Mouse (Mus musculus) CH12.LX (cell line): ENCODE measurements around the gene C2cd3. TPM values are rescaled to one million over a fixed set of nuclear protein-coding genes. Genes with fewer than 3 reads are reported as not detected.

Experiments used
- DNase-seq: peaks from one replicate; pipeline ENCODE4 v3.0.0-alpha.2; 2013; ENCODE audit errors: extremely low read depth
- H3K27ac ChIP-seq: 2 replicates; pipeline ENCODE4 v1.5.1; 2012; ENCODE audit warnings: low read depth, mild to moderate bottlenecking, control low read depth, moderate library complexity; ENCODE audit not compliant: insufficient read depth
- H3K27me3 ChIP-seq: replicated peaks from 2 replicates; pipeline ENCODE3; 2012; ENCODE audit warnings: inconsistent platforms
- H3K36me3 ChIP-seq, 2 experiments: replicated peaks in 1 of 2; 2 replicates each; pipeline versions ENCODE3 to v1.6.1; 2012; ENCODE audit warnings: inconsistent platforms in 1 of 2, low read length in 1 of 2, mild to moderate bottlenecking in 1 of 2, mixed read lengths in 1 of 2, moderate library complexity in 1 of 2; ENCODE audit not compliant: control insufficient read depth in 1 of 2, insufficient read depth in 1 of 2
- H3K4me1 ChIP-seq, 2 experiments: 2 replicates each; pipeline ENCODE4 v1.6.1; 2012; ENCODE audit warnings: inconsistent platforms in 1 of 2, moderate library complexity in 1 of 2; ENCODE audit not compliant: insufficient read depth in 2 of 2, control insufficient read depth in 1 of 2
- H3K4me2 ChIP-seq: 2 replicates; pipeline ENCODE4 v1.6.1; 2012; ENCODE audit warnings: low read depth, mild to moderate bottlenecking, control low read depth; ENCODE audit not compliant: poor library complexity, insufficient read depth, severe bottlenecking
- H3K4me3 ChIP-seq, 3 experiments: fragments of 150-350 bp in 1 of 3; sonication (generic) in 1 of 3; replicated peaks in 1 of 3; 2 replicates each; pipeline versions ENCODE3 to v1.5.1; 2011 to 2012; ENCODE audit warnings: low read depth in 2 of 3, low read length in 2 of 3, mild to moderate bottlenecking in 2 of 3, moderate library complexity in 2 of 3, control low read depth in 1 of 3, improper control_type of control experiment in 1 of 3, inconsistent platforms in 1 of 3, mixed read lengths in 1 of 3; ENCODE audit not compliant: poor library complexity in 1 of 3
- H3K79me2 ChIP-seq: replicated peaks from 2 replicates; pipeline ENCODE4 v1.6.1; 2012; ENCODE audit warnings: mild to moderate bottlenecking, moderate library complexity; ENCODE audit not compliant: control insufficient read depth, poor library complexity, insufficient read depth, severe bottlenecking; ENCODE audit errors: extremely low read depth
- H3K9ac ChIP-seq: 2 replicates; pipeline ENCODE4 v1.6.1; 2012; ENCODE audit warnings: low read depth, mild to moderate bottlenecking, control low read depth, moderate library complexity; ENCODE audit not compliant: insufficient read depth
- H3K9me3 ChIP-seq: replicated peaks from 2 replicates; pipeline ENCODE3; 2012; ENCODE audit warnings: low read length, inconsistent platforms, mixed read lengths
- CHD1 ChIP-seq: IDR thresholded peaks from 2 replicates; pipeline ENCODE4 v1.6.1; 2012; ENCODE audit warnings: low read depth, low read length, improper control_type of control experiment, inconsistent platforms
- EP300 ChIP-seq: IDR thresholded peaks from 2 replicates; pipeline ENCODE4 v1.6.1; 2011; ENCODE audit warnings: low read length, improper control_type of control experiment
- ETS1 ChIP-seq: conservative IDR thresholded peaks from 2 replicates; pipeline ENCODE4 v1.6.1; 2012; ENCODE audit warnings: low read depth, mild to moderate bottlenecking, inconsistent platforms, low read length, improper control_type of control experiment, moderate library complexity
- HCFC1 ChIP-seq: IDR thresholded peaks from 2 replicates; pipeline ENCODE4 v1.6.1; 2012; ENCODE audit warnings: low read depth, mild to moderate bottlenecking, inconsistent platforms, low read length, improper control_type of control experiment
- IRF4 ChIP-seq: IDR thresholded peaks from 2 replicates; pipeline ENCODE4 v1.6.1; 2014; ENCODE audit warnings: low read depth, mild to moderate bottlenecking, inconsistent platforms, low read length, improper control_type of control experiment
- KAT2A ChIP-seq: IDR thresholded peaks from 2 replicates; pipeline ENCODE4 v1.6.1; 2012; ENCODE audit warnings: low read length, improper control_type of control experiment, inconsistent platforms; ENCODE audit not compliant: insufficient replicate concordance
- MXI1 ChIP-seq: IDR thresholded peaks from 2 replicates; pipeline ENCODE4 v1.6.1; 2011; ENCODE audit warnings: mild to moderate bottlenecking, low read depth, low read length, improper control_type of control experiment
- MYC ChIP-seq: IDR thresholded peaks from 2 replicates; pipeline ENCODE4 v1.6.1; 2011; ENCODE audit warnings: low read depth, mild to moderate bottlenecking, improper control_type of control experiment, low read length
- NRF1 ChIP-seq: IDR thresholded peaks from 2 replicates; pipeline ENCODE4 v1.6.1; 2014; ENCODE audit warnings: low read depth, mild to moderate bottlenecking, inconsistent platforms, low read length, improper control_type of control experiment, moderate library complexity
- PAX5 ChIP-seq: IDR thresholded peaks from 2 replicates; pipeline ENCODE4 v1.6.1; 2012; ENCODE audit warnings: low read length, inconsistent platforms, mixed read lengths
- POLR2A ChIP-seq: IDR thresholded peaks from 2 replicates; pipeline ENCODE4 v1.6.1; 2011; ENCODE audit warnings: low read depth, mild to moderate bottlenecking, improper control_type of control experiment, low read length
- RAD21 ChIP-seq: IDR thresholded peaks from 2 replicates; pipeline ENCODE4 v1.6.1; 2011; ENCODE audit warnings: low read depth, mild to moderate bottlenecking, low read length, improper control_type of control experiment, moderate library complexity
- SMC3 ChIP-seq: IDR thresholded peaks from 2 replicates; pipeline ENCODE4 v1.6.1; 2011; ENCODE audit warnings: low read depth, low read length, improper control_type of control experiment
- UBTF ChIP-seq: IDR thresholded peaks from 2 replicates; pipeline ENCODE4 v1.6.1; 2012; ENCODE audit warnings: low read depth, mild to moderate bottlenecking, inconsistent platforms, low read length, improper control_type of control experiment, moderate library complexity
- USF1 ChIP-seq: IDR thresholded peaks from 2 replicates; pipeline ENCODE4 v1.6.1; 2014; ENCODE audit warnings: low read depth, mild to moderate bottlenecking, inconsistent platforms, low read length, improper control_type of control experiment
- dilution Hi-C: fragments of 300-500 bp; cut with MboI; formaldehyde crosslinking; loops from 2 replicates; pipeline ENCODE4 v1.14.3; 2020; ENCODE audit warnings: low sequenced_read_pairs; ENCODE audit not compliant: extremely low pct_unique_long_range_greater_than_20kb, extremely low pct_ligation_motif_present
- in situ Hi-C: fragments of 300-500 bp; cut with MboI; formaldehyde crosslinking; loops from 3 replicates; pipeline ENCODE4 v1.14.3; 2019; ENCODE audit warnings: low sequenced_read_pairs, low pct_ligation_motif_present, low pct_unique_long_range_greater_than_20kb, mixed read lengths
- polyA plus RNA-seq: library from polyadenylated mRNA; unstranded; fragments of >175 nt; gene quantifications from 2 replicates; pipeline ENCODE4 v1.2.1, GENCODE M21; 2012; ENCODE audit warnings: low read depth; ENCODE audit not compliant: insufficient read length
- total RNA-seq, 2 experiments: library from RNA; depleted of rRNA; stranded (reverse); fragments of 300-350 nt in 1 of 2; fragments of >200 nt in 1 of 2; gene quantifications; 2 replicates each; pipeline ENCODE4 v1.2.3; 2012 to 2014

C2cd3 gene
- total and polyA plus RNA-seq, 3 experiments, result 11.7 to 25.0 (median 16.7) TPM

GRCm38 (mm10) chr7:100471407-100471797, 99.4 kb downstream of the C2cd3 start:
- Histone ChIP-seq H3K9me3 (no peaks in the 10 kb centered on the region), H3K27ac (no peak overlapping the region), H3K4me1 (0 out of 4 replicates have a peak, but pooled peaks cover 0 to 3% of the 10 kb centered on the region in 2 experiments), H3K79me2 (no peaks in the 10 kb centered on the region), H3K27me3 (no peaks in the 10 kb centered on the region)
- in situ Hi-C loops (no loop called here), dilution Hi-C loops (no loop called here)
- TF ChIP-seq MXI1, result no peak
- TF ChIP-seq EP300, result no peak
- no peak for TF ChIP-seq MYC
- TF ChIP-seq IRF4, result no peak
- TF ChIP-seq NRF1, result no peak
- no peak for TF ChIP-seq SMC3
- TF ChIP-seq PAX5, result no peak
- no peak for TF ChIP-seq UBTF
- TF ChIP-seq ETS1, result no peak
- TF ChIP-seq KAT2A, result no peak
- no peak for TF ChIP-seq POLR2A
- TF ChIP-seq, all 38 proteins: peak for 0
- no peak overlapping the region for H3K9ac ChIP-seq
- no peak for DNase-seq
- H3K4me2 ChIP-seq, result no peak overlapping the region
- no peak overlapping the region for H3K4me3 ChIP-seq
- peaks cover 17 to 47% of the 10 kb centered on the region in 2 experiments for H3K36me3 ChIP-seq

- Histone ChIP-seq H3K4me2 (no peak within 1 kb of the TSS), H3K9me3 (no peaks in the 10 kb centered on the region), H3K4me3 (no peak within 1 kb of the TSS)
- TF ChIP-seq RAD21, result no peak
- TF ChIP-seq HCFC1, result no peak
- TF ChIP-seq CHD1, result no peak
- TF ChIP-seq KAT2A, result no peak
- no peak for TF ChIP-seq USF1
- no peak for TF ChIP-seq UBTF
- TF ChIP-seq, all 38 proteins: peak for 0
- dilution Hi-C loops (no loop called here), in situ Hi-C loops (no loop called here)
- no peaks in the 10 kb centered on the region for H3K79me2 ChIP-seq
- no peaks in the 10 kb centered on the region for H3K27me3 ChIP-seq
- no peak for DNase-seq
- 0 out of 4 replicates have a peak, but pooled peaks cover 0 to 3% of the 10 kb centered on the region in 2 experiments for H3K4me1 ChIP-seq
- no peak within 1 kb of the TSS for H3K27ac ChIP-seq
- H3K9ac ChIP-seq, result no peak within 1 kb of the TSS
- H3K36me3 ChIP-seq, result peaks cover 13 to 35% of the 10 kb centered on the region in 2 experiments
Measured at GRCm38 (mm10) chr7:100472777-100473176, 100.7 kb downstream of the C2cd3 start, which contains the start of gene Ucp3. TSS of gene Ucp3 (plus strand) at chr7:100472990.
